Mouse (Mus musculus) lung, embryonic 15.5 days (tissue): ENCODE measurements around the gene Fshr. TPM values are rescaled to one million over a fixed set of nuclear protein-coding genes. Genes with fewer than 3 reads are reported as not detected.

Source experiments
- ATAC-seq: fragments of 200-750 bp; cut with Nextera tagmentation; 2 replicates; pipeline ENCODE4 v1.8.0; 2017; ENCODE audit warnings: moderate number of reproducible peaks, borderline replicate concordance; ENCODE audit not compliant: low FRiP score, low TSS enrichment; ENCODE audit errors: extremely low read depth
- H3K27ac ChIP-seq: fragments of 300-500 bp; sonication (generic); 2 replicates; pipeline ENCODE4 v1.5.1; 2015; ENCODE audit warnings: moderate library complexity, mild to moderate bottlenecking, inconsistent platforms
- H3K27me3 ChIP-seq: fragments of 300-500 bp; sonication (generic); 2 replicates; pipeline ENCODE4 v1.6.1; 2015; ENCODE audit warnings: inconsistent platforms
- H3K36me3 ChIP-seq: fragments of 300-500 bp; sonication (generic); 2 replicates; pipeline ENCODE4 v1.6.1; 2015; ENCODE audit warnings: inconsistent platforms
- H3K4me1 ChIP-seq: fragments of 300-500 bp; sonication (generic); 2 replicates; pipeline ENCODE4 v1.6.1; 2015; ENCODE audit warnings: inconsistent platforms
- H3K4me2 ChIP-seq: fragments of 300-500 bp; sonication (generic); 2 replicates; pipeline ENCODE4 v1.6.1; 2015; ENCODE audit warnings: inconsistent platforms, mild to moderate bottlenecking, moderate library complexity
- H3K4me3 ChIP-seq: fragments of 300-500 bp; sonication (generic); 2 replicates; pipeline ENCODE4 v1.5.1; 2015; ENCODE audit warnings: mild to moderate bottlenecking, inconsistent platforms
- H3K9ac ChIP-seq: fragments of 300-500 bp; sonication (generic); 2 replicates; pipeline ENCODE4 v1.6.1; 2015; ENCODE audit warnings: inconsistent platforms
- H3K9me3 ChIP-seq: fragments of 300-500 bp; sonication (generic); 2 replicates; pipeline ENCODE4 v1.6.1; 2016; ENCODE audit warnings: inconsistent platforms
- WGBS: fragments of 180-500 bp; shearing (Covaris S2); methylation state at CpG from one replicate; pipeline ENCODE4 v1.1.7; 2015; 5-methylcytosine and 5-hydroxymethylcytosine counted together
- polyA plus RNA-seq: library from polyadenylated mRNA; unstranded; fragments of >200 nt; fragmentation: Nextera tagmentation; extraction: Ambion mirVana; gene quantifications from 2 replicates; pipeline ENCODE4 v1.2.1, GENCODE M21; 2015

Fshr gene
- polyA plus RNA-seq, 1 experiment from 2014 or later, result not detected

GRCm38 (mm10) chr17:89019518-89019917, 181.0 kb downstream of the Fshr start:
- no peak for ATAC-seq
- H3K4me2 ChIP-seq, result no peak overlapping the region
- H3K4me3 ChIP-seq, result no peak overlapping the region
- H3K27me3 ChIP-seq, result no peaks in the 10 kb centered on the region
- no peaks in the 10 kb centered on the region for H3K36me3 ChIP-seq
- H3K9ac ChIP-seq, result no peak overlapping the region
- 77% methylated on average over 2 of the region's 2 CpGs for WGBS
- H3K27ac ChIP-seq, result no peak overlapping the region
- H3K9me3 ChIP-seq, result no peaks in the 10 kb centered on the region
- H3K4me1 ChIP-seq, result no peaks in the 10 kb centered on the region

GRCm38 (mm10) chr17:89017002-89017401, 183.5 kb downstream of the Fshr start:
- no peak overlapping the region for H3K4me3 ChIP-seq
- H3K4me2 ChIP-seq, result no peak overlapping the region
- no peak overlapping the region for H3K27ac ChIP-seq
- H3K9me3 ChIP-seq, result no peaks in the 10 kb centered on the region
- 71% methylated on average over 4 of the region's 4 CpGs for WGBS
- H3K36me3 ChIP-seq, result no peaks in the 10 kb centered on the region
- ATAC-seq, result no peak
- H3K4me1 ChIP-seq, result no peaks in the 10 kb centered on the region
- H3K27me3 ChIP-seq, result no peaks in the 10 kb centered on the region
- H3K9ac ChIP-seq, result no peak overlapping the region

GRCm38 (mm10) chr17:89013691-89014090, 186.8 kb downstream of the Fshr start:
- Histone ChIP-seq H3K4me1 (no peaks in the 10 kb centered on the region), H3K27ac (no peak overlapping the region), H3K9me3 (no peaks in the 10 kb centered on the region), H3K36me3 (no peaks in the 10 kb centered on the region), H3K4me3 (no peak overlapping the region), H3K9ac (no peak overlapping the region), H3K27me3 (no peaks in the 10 kb centered on the region), H3K4me2 (no peak overlapping the region)
- ATAC-seq, result no peak

- no peak overlapping the region for H3K4me2 ChIP-seq
- no peak overlapping the region for H3K9ac ChIP-seq
- ATAC-seq, result peak; percentile 74; the same call in 1 of the 2 replicates
- H3K27me3 ChIP-seq, result no peaks in the 10 kb centered on the region
- WGBS, result 30% methylated on average over 1 of the region's 1 CpGs
- H3K36me3 ChIP-seq, result no peaks in the 10 kb centered on the region
- no peaks in the 10 kb centered on the region for H3K4me1 ChIP-seq
- H3K4me3 ChIP-seq, result no peak overlapping the region
- no peak overlapping the region for H3K27ac ChIP-seq
- H3K9me3 ChIP-seq, result no peaks in the 10 kb centered on the region
These were observed 191.4 kb downstream of the Fshr start for GRCm38 (mm10) chr17:89009117-89009516.

DNA sequence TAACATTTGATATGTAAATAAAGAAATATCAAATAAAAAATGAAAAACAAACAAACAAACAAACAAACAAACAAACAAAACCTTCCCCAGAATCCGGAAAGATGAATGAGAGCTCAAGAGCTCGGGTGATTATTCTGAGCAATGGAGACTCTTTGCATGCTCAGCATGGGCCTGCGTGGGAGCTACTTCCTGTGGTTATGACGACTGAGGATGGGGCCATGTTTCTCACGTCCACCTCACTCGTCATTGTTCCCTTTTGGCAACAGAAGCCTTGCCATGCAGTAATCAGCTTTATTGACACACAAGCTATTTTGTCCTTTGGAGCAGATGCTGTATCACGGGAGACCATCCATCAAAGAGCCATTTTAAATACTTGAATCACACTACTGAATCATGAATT, 191.8 kb downstream of the Fshr start:
- Histone ChIP-seq H3K9me3 (no peaks in the 10 kb centered on the region), H3K27me3 (no peaks in the 10 kb centered on the region), H3K27ac (no peak overlapping the region), H3K9ac (no peak overlapping the region), H3K4me2 (no peak overlapping the region), H3K4me1 (no peaks in the 10 kb centered on the region), H3K36me3 (no peaks in the 10 kb centered on the region), H3K4me3 (no peak overlapping the region)
- ATAC-seq, result peak; percentile 49; the same call in 1 of the 2 replicates
- 53% methylated on average over 7 of the region's 7 CpGs for WGBS

- H3K4me3 ChIP-seq, result no peak overlapping the region
- no peak for ATAC-seq
- no peak overlapping the region for H3K4me2 ChIP-seq
- no peaks in the 10 kb centered on the region for H3K9me3 ChIP-seq
- no peaks in the 10 kb centered on the region for H3K4me1 ChIP-seq
- WGBS, result 81% methylated on average over 5 of the region's 5 CpGs
- H3K27me3 ChIP-seq, result no peaks in the 10 kb centered on the region
- H3K27ac ChIP-seq, result no peak overlapping the region
- no peak overlapping the region for H3K9ac ChIP-seq
- no peaks in the 10 kb centered on the region for H3K36me3 ChIP-seq
These were observed 194.5 kb downstream of the Fshr start for GRCm38 (mm10) chr17:89005959-89006358.

DNA sequence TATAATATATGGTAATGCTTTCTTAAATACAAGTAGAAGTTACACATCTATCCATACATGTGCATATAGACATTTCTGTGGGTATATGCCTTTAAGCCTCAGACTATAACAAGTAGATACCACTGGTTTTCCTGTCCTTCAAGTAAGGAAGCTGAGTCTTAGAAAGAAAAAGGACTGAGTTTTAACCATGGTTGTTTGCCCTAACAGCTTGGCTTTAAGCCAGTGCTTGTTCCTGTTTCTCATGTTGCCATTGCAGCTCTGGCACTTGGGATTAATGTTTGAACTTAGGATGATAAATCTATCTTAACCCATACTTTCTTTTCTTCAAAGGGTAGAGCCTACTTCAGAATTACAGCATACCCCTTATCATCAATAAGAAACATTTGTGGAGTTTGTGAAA, 200.6 kb downstream of the Fshr start:
- Histone ChIP-seq H3K27ac (no peak overlapping the region), H3K27me3 (no peaks in the 10 kb centered on the region), H3K4me1 (no peaks in the 10 kb centered on the region), H3K9ac (no peak overlapping the region), H3K4me3 (no peak overlapping the region), H3K4me2 (no peak overlapping the region), H3K9me3 (no peaks in the 10 kb centered on the region), H3K36me3 (no peaks in the 10 kb centered on the region)
- no peak for ATAC-seq

DNA sequence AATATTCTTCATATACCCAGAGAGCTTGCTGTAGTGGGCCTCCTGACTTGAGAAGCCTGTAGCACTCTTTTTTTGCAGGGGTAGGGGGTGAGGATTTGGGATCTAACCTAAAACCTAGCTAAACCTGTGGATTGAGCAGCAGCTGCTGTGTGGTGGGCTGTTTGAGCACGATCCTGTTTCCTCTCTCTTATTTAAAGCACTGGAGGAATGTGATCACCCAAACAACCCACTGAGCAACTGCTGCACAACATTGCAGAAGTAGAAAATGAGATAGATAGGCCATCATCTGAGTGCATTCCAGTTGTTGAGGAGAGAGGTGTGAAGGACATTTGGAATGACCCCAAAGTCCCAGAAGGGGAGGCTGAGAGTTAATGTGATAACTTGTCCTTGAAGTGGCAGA, 202.2 kb downstream of the Fshr start:
- Histone ChIP-seq H3K36me3 (no peaks in the 10 kb centered on the region), H3K27ac (no peak overlapping the region), H3K9ac (no peak overlapping the region), H3K27me3 (no peaks in the 10 kb centered on the region), H3K4me3 (no peak overlapping the region), H3K4me2 (no peak overlapping the region), H3K9me3 (no peaks in the 10 kb centered on the region), H3K4me1 (no peaks in the 10 kb centered on the region)
- WGBS, result 25% methylated on average over 1 of the region's 1 CpGs
- peak; percentile 46; the same call in 1 of the 2 replicates for ATAC-seq

GRCm38 (mm10) chr17:88991238-88991637, 209.2 kb downstream of the Fshr start:
- H3K4me3 ChIP-seq, result no peak overlapping the region
- H3K4me1 ChIP-seq, result no peaks in the 10 kb centered on the region
- no peaks in the 10 kb centered on the region for H3K36me3 ChIP-seq
- no peak overlapping the region for H3K4me2 ChIP-seq
- H3K9ac ChIP-seq, result no peak overlapping the region
- no peak for ATAC-seq
- H3K27me3 ChIP-seq, result no peaks in the 10 kb centered on the region
- no peak overlapping the region for H3K27ac ChIP-seq
- 80% methylated on average over 4 of the region's 4 CpGs for WGBS
- H3K9me3 ChIP-seq, result no peaks in the 10 kb centered on the region

- Histone ChIP-seq H3K9me3 (no peaks in the 10 kb centered on the region), H3K27ac (no peak overlapping the region), H3K4me1 (no peaks in the 10 kb centered on the region), H3K27me3 (no peaks in the 10 kb centered on the region), H3K36me3 (no peaks in the 10 kb centered on the region), H3K4me3 (no peak overlapping the region), H3K4me2 (no peak overlapping the region), H3K9ac (no peak overlapping the region)
- WGBS, result 70% methylated on average over 10 of the region's 10 CpGs
- ATAC-seq, result no peak
These were observed 219.6 kb downstream of the Fshr start for GRCm38 (mm10) chr17:88980708-88981355.

- Histone ChIP-seq H3K27me3 (no peaks in the 10 kb centered on the region), H3K27ac (no peak overlapping the region), H3K36me3 (no peaks in the 10 kb centered on the region), H3K4me1 (no peaks in the 10 kb centered on the region), H3K9ac (no peak overlapping the region), H3K4me3 (no peak overlapping the region), H3K9me3 (no peaks in the 10 kb centered on the region), H3K4me2 (no peak overlapping the region)
- 60% methylated on average over 3 of the region's 3 CpGs for WGBS
- no peak for ATAC-seq
These were observed 225.9 kb downstream of the Fshr start for GRCm38 (mm10) chr17:88974538-88974937.

DNA sequence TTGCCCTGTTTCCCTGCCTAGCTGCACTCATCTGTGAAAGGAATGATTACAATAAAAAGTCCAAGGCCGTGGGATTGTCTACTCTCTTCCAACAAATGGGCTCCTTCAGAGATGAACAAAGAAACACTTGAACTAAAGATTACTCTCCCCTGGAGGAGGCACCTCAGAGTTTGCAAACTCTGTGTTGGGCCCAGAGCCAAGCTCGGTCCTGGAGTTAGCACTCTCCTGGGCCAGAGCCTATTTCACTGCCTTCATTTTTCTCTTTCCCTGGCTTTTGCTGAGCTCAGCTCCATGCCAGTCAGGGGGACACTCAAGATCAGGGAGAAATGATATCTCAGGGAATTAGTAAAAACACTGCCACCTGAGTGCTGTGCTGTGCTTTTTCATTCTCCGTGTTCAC, 234.4 kb downstream of the Fshr start:
- Histone ChIP-seq H3K27me3 (no peaks in the 10 kb centered on the region), H3K4me2 (no peak overlapping the region), H3K9ac (no peak overlapping the region), H3K9me3 (no peaks in the 10 kb centered on the region), H3K27ac (no peak overlapping the region), H3K4me3 (no peak overlapping the region), H3K4me1 (no peaks in the 10 kb centered on the region), H3K36me3 (no peaks in the 10 kb centered on the region)
- peak; percentile 42 for ATAC-seq
- WGBS, result 44% methylated on average over 3 of the region's 3 CpGs

DNA sequence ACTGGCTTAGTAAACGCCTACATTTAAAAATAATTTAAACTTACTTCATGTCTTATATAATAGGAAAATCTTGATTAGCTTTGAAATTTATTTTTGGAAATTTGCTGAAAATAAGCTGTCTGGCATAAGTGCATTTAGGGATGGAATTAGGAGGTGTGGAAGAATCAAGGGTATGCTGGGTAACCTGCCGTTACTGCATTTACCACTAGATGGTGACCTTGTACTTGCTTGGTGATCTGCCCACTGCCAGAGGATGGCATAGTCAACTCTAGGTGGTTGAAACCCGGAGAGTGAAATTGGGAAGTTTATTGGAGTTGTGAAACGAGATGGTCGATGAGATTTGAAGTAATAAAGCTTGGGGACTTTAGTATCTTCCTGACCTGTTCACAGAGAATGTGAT, 246.5 kb downstream of the Fshr start:
- Histone ChIP-seq H3K9me3 (no peaks in the 10 kb centered on the region), H3K4me3 (no peak overlapping the region), H3K4me1 (no peaks in the 10 kb centered on the region), H3K4me2 (no peak overlapping the region), H3K9ac (no peak overlapping the region), H3K27ac (no peak overlapping the region), H3K36me3 (no peaks in the 10 kb centered on the region), H3K27me3 (no peaks in the 10 kb centered on the region)
- WGBS, result 24% methylated on average over 5 of the region's 5 CpGs
- ATAC-seq, result 0 out of 2 replicates have a peak, but pooled peaks have one; percentile 62
